Mouse (Mus musculus) heart, adult 2 months (tissue): ENCODE results near the gene Mtus2.
"Not testable (repeated sequence)": the region's sequence is repeated elsewhere in the genome, so short reads cannot be mapped to it uniquely, and the experiment has no call there.

Experiments used
- CTCF ChIP-seq: fragments of 200-600 bp; IDR thresholded peaks from 2 replicates; pipeline ENCODE4 v1.8.1; 2022; ENCODE audit warnings: antibody characterized with exemption, mild to moderate bottlenecking, moderate library complexity
- EP300 ChIP-seq: fragments of 200-500 bp; IDR thresholded peaks from 2 replicates; pipeline ENCODE4 v1.6.1; 2011; ENCODE audit warnings: low read depth, low read length, control low read depth; ENCODE audit not compliant: insufficient read depth

- TF ChIP-seq CTCF, EP300: not testable (repeated sequence)
Measured at GRCm38 (mm10) chr5:148326295-148326694, 369.2 kb downstream of the Mtus2 start.
